Mouse (Mus musculus) urinary bladder, adult 2 months (tissue): ENCODE data around the gene Naaladl2. TPM values are rescaled to one million over a fixed set of nuclear protein-coding genes. Genes with fewer than 3 reads are reported as not detected.

Experiments
- DNase-seq: peaks from one replicate; pipeline ENCODE4 v3.0.0; 2022; ENCODE audit warnings: low spot score
- polyA plus RNA-seq: library from polyadenylated mRNA; depleted of rRNA; stranded (reverse); fragments of >200 nt; gene quantifications from 2 replicates; pipeline ENCODE4 v1.2.3, GENCODE M21; 2012

The Naaladl2 gene
- polyA plus RNA-seq, 1 experiment = 2.4 TPM

DNA sequence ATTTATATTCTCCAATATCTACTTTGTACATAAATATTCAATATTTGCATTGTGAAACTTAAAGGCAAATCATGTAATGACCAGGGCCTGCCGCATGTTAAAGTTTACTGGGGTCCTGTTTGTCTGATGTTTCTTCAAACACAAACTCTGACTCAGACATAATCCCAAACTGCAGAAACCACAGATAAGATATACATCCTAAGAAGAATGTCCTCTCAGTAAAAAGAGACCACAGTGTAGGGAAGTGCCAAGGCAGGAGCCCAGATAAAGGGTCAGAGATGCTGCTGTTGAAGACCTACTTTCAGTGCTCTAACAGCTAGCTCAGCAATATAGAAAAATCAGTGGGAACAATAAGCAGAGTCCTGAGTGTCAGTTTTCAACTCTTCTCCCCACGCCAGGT lies 201.9 kb downstream of the Naaladl2 start:
- DNase-seq = no peak

DNA sequence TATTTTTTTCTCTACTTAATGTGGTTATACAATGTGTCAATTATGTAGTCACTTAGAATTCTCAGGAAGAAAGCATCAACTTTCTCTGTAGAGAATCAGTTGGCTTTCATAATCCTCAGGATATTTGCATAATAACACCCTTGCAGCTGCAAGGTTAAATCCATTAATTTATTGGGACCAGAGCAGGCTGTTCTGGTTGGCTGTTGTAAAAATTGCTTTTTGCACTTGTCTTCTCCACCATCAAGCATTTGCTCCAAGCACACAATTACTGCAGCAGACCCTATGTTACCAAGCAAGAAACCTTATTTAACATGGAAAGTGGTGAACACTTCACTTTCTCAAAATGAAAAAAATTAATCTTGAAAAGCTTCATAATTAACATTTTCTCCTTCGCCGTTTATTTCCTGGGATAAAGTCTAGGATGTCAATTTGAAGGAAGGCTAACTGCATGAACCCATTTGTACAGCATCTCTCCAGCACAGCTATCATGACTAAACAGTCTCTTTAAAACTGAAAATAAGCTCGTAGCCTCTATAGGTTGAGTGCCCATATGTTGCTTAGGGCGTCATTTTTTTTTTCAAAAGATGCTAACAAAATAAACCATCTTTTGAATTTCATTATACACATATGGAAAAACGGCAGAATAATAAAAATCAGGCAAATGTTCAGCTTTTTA lies 205.4 kb downstream of the Naaladl2 start:
- DNase-seq = no peak

DNA sequence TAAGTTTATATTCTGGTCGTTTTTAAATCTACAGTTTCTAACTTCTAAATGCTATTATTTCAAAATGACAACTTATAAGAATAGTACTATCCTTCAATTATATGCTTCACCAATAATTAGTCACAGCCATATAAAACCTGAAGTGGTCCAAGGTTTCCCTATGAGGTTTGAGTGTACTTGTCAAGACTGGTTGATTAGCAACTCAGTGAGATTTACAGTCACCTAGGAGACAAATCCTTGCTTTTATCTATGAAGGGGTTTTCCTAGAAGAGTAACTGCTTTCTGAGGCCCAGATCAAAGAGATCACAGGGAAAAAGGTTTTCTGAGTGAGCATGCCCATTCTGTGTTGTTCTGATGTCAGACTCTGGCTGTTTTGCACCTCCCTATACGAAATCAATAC lies 222.2 kb downstream of the Naaladl2 start:
- no peak for DNase-seq

DNA sequence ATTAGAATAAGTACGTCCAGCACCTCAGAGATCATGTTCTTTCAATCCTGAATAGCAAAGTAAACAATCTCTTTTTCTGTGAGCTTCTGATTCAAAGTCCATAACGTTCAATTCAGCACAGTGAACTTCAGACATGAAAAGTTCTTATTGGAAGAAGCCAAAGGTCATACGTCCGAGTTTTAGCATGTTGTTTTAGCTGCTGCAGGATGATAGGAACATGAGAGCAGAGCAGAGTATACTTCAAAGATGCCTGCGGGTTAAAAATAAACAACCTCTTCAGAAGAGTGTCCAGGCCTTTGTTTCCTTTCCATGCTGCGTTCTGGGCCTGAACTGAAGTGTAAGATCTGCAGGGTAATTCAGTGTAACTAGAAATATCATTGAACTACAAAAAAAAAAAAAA lies 222.7 kb downstream of the Naaladl2 start:
- no peak for DNase-seq

DNA sequence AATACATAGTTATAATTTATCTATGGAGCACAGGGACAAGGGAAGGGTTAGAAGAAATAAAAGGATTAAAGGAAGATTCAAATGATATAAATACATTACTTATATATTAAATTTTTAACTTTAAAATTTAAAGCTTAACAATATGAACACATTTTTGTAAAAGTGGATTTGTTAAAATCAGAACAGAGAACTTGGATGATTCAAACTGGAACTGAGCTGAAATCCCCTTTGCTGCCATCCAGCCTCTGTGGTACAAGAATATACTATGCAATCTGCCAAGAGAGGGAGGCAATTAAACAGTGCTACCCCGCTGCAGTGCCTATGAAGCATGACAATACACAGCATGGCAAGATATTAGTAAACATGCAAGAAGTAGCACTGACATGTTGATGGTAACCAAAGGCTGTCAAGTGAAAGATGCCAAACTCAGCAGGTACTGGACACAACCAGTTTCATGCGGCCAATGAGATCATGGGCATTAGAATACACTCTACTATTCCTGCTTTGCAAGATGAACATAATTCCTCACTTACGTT lies 238.6 kb downstream of the Naaladl2 start:
- no peak for DNase-seq

DNA sequence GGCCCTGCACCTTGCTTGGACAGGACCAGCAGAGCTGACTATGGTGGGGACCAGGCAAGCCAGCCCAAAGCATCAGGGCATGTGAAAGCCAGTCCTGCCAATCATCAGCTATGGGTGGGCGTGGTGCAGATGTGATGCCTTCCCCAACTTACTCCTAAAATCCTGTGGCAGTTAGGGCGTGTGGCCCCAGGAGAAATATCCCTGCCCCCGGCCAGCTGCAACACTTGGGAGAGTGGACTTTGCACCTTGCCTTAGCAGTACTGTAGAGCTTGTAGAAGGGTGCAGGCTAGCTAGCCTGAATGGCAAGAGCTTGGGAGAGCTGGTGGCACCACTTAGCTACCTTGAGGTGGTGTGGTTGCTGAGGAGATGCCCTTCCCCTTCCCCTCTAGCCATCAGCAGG lies 255.3 kb downstream of the Naaladl2 start:
- no peak for DNase-seq

DNA sequence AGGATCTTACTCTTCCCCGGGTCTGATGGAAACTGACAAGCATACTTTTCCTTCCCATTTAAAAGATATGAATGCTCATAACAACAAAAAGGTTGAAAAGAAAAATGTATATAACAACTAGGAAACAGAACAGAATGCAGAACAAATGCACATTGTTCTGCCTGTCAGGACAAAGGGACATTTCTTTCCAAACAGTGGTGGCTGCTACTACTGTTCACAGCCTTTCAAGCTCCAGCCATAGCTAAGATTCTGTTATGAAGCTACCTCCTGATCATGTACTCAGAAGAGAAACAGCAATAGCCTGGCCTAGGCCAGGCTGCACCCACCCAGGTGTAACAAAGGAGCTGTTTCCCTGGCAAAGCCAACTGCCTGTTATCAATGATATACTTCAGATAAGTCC lies 271.8 kb downstream of the Naaladl2 start:
- no peak for DNase-seq

DNA sequence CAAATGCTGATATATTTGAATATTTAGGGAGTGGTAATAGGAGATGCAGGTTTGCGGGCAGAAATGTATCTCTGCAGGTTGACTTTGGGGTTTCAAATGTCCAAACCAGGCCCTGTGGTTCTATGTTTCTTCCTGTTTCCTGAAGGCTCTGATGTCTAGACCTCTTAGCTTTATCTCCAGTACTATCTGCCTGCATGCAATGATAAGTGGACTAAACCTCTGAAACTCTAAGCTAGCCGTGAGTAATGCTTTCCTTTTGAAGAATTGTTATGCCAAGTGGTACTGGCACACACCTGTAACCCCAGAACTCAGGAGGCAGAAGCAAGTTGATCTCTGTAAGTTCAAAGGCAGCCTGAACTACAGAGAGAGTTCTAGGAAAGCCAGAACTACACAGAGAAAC lies 291.1 kb downstream of the Naaladl2 start:
- no peak for DNase-seq

DNA sequence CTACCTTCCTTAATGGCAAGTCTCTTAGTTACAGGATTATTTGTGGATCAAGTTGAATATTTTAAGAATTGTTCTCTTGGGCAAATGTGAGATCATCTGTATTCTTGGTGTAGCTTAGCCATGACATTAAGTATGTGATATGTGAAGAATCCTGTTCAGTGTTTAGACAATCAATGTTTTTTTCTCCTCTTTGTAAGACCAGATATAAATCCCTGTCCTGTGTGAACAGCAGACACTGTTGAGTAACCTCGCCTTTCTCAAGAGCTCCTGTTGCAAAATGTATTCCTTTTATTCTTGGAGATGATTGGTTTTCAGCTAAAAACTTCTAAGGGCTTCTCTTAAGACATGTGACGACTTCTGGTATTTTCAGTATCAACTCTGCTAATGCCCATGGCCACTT lies 347.3 kb downstream of the Naaladl2 start:
- DNase-seq = no peak

DNA sequence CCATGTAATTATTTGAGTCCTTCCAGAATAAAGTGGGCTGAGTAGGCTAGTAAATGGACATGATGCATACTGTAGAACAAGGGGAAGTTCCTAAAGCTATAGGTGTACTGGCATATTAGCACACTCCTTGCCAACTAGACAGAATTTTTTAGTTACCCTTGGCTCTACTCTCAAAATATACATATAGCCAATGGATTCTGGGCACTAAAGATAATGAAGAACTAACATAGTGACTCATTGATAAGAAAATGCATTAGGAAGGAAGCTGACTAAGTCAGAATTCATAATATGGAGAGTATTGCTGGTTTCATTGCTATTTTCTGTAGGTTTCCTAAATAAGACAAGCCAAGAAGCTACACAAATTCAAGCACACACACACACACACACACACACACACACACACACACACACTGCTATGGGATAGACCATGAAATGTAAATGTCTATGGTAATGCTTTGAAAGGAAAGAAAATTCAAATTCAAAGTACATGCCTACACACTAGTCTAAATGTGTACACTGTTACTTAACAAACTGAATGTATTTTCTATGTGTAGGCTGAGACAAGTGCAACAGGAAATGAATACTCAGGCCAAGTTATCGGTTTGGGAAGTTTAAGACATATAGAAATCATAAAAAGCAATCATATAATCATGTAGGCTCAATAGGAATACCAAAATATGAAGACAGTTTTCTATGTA lies 356.5 kb downstream of the Naaladl2 start:
- no peak for DNase-seq

DNA sequence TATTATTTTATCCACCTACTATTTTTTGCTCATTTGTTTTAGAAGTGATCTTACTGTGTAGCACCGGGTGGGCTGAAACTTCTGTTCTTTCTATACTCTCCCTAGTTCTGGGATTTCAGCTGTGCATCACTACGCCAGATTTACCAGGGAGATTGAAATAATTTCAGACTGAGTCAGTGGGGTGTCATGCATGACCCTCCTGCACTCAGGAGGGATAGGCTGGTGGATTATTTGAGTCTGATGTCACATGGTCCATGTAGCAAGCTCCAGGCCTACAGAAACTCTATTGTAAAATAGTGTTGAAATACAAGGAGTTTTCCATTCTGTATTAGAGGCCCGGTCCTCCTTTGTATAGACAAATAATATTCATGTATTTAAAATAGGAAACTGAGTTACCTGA lies 360.0 kb downstream of the Naaladl2 start:
- DNase-seq = no peak

DNA sequence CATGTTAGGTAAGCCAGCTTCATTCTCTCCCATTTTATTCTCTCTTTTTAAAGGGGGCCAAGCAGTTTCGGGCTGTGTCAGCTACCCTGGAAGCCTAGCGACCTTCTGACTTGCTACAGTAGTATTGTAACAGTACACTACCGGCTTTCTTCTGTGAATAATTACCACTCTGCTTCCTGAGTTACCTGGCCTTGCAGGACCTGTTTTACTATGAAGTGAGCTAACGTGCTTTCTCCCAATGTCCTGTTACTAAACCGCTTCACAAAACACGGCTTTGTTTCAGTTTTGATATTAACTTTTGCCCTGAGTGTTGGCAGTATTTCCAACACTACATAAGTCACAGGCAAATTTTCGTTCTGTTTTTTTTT lies 360.6 kb downstream of the Naaladl2 start:
- no peak for DNase-seq

DNA sequence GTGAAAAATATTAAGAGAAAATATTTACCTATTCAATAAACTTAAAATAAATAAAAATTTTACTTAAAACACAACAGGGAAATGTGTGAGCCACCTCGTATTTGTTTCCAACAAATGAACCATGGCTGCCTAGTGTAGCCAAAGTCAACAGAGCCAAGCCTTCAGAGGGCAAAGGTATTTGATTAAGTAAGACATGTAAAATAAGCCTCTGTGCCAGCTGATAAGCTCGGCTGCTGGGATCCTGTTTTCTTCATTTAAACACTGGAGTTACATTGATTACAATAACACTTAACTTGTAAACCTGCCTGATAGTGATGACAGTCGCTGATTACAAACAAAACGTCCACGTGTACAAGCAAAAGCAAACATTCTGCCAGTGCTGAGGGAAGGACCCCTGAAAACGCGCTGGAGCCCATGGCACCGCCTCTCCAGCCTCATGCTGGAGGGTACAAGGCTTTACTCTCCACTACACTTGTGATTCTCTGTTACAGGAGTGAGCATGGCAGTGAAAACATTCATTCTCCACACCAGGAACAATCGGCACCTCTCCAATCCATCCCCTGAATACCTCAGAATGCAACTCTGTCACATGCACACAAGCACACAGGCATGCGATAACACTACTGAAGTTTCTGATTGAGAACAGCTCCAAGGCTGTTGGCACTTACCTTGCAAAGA lies 361.1 kb downstream of the Naaladl2 start:
- DNase-seq = no peak

DNA sequence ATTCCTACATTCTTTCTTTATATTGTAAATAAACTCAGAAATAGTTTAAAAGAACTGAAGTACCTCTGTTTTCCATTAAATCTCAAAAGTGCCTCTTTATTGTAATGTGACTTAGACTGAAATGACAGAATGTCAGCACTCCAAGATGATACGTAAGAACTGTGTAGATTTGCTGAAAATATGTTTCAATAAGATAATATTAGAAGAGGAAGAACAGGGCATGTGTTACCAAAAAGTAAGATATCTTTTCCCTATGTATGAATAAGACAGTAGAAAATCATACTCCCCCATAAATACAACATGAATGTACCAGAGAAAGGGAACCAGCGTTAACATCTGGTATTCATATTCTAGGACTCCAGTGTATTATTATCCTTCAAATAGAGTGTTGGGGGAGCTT lies 362.4 kb downstream of the Naaladl2 start:
- no peak for DNase-seq

DNA sequence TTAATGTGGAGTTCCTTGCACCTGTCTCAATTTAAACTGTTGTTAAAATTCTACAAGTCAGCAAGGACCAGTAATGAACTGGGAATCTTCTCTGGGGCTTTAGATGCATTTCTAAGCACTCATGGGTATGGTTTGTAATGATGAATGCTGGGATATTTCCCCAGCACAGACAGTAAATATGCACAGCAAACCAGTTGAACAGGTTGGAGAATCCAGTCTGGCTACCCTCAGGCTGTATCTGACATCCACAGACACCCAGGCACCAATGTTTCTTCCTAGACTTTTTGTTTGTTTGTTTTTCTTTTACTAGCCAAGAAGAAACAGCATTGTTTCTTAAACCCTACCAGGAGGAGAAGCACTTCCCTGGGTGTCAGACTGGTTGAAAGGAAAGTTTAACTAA lies 365.6 kb downstream of the Naaladl2 start:
- no peak for DNase-seq

DNA sequence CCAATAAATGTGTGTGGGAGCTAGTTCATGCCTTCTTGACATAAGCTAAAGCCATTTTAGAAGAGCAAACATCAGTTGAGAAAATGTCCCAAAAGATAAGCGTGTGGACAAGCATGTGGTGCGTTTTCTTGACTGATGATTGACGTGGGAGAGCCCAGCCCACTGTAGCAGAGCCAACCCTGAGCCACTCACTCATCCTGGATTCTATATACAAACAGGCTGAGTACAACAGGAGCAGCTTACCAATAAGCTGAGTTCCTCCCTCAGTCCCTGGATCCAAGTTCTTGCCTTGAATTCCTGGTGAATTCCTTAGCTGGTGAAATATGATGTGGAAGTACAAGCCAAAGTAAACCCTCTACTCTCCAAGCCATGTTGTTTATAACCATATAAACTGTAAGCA lies 395.0 kb downstream of the Naaladl2 start:
- DNase-seq = no peak

DNA sequence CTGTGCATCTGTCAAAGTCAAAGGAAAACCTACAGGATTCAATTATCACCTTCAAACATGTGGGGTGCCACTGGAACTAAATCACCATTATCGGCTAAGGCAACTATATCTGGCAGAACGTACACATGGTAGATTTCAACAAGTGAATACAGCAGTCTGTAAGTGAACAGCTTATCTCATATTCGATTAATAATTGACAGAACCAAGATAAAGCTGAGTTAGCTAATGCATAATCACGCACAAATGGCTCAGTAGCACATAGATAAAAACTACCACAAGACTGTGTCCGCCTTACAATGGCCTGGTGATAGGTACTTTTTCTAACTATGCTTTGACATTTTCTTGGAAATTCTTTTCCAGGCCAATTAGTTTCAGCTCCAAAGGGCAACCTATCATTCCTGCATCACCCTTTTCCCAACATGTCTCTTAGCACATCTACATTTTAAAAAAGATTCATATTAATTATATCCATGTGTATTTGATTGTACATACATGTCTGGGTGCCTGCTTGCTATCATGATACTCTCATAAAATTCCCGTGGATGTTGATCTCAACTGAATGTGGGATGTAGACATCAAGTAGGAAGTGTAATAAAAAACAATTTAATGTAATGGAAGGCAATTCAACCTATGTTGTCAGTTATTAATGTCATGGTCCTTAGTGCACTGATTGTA lies 396.7 kb downstream of the Naaladl2 start:
- no peak for DNase-seq

DNA sequence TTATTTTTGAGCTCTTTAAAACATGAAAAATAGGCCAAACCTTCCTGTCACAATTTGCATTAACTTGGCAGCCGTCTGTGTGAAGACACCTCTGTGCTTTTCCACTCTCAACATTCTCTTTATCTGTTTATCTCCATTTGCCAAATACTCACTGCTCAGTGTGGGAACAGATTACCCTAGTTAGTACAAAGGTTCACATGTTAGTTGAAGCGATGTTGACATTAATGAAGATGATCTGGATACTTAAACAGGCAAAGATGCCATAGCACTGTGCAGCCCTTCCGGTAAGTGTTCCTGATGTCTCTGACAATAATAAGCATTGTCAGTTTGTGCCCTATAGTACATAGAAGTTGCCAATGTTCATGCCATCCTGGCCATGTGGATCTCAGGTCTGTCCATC lies 400.1 kb downstream of the Naaladl2 start:
- DNase-seq = no peak

DNA sequence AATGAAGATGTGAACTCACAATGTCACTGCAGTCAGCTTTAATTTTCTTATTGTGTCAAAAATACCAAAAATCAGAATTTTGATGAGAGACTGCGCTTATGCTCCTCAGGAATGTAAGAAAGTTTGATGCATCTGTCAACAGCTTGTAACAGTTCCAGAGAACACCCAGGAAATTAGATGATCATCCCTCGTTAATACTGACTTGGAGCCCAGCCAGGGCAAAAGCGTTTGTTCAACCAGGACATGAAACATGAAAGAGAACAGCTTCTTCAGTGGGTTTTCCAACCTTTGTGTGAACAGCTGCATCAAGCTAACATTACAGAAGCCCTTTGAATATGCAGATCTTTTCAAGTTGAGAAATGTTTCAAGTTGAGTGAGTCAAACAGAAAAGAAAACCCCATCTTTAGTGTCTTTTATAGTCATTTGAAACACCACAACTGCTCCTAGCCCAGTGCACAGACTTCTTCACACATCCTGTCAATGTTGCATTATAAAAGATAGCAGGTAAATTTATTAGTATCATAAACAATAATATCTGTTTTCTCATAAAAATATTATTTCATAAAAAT lies 424.8 kb downstream of the Naaladl2 start:
- DNase-seq = no peak

DNA sequence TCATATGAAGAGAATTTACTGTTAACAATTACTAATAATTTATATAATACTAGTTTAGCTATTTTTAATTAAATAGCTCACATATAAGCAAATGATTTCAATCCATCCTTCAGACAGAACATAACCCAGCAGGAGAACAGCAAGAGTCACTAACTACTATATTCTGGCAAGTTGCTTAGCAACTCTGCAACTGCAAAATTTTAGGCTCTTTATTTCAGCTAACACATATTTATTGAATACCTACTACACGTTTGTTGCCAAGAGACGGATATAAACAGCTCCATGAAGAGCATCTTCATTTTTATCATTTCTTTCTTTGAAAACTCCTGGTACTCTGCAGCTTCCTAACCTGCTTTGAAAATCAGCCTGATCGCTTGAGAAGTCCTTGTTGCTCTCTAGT lies 429.3 kb downstream of the Naaladl2 start:
- DNase-seq = no peak

DNA sequence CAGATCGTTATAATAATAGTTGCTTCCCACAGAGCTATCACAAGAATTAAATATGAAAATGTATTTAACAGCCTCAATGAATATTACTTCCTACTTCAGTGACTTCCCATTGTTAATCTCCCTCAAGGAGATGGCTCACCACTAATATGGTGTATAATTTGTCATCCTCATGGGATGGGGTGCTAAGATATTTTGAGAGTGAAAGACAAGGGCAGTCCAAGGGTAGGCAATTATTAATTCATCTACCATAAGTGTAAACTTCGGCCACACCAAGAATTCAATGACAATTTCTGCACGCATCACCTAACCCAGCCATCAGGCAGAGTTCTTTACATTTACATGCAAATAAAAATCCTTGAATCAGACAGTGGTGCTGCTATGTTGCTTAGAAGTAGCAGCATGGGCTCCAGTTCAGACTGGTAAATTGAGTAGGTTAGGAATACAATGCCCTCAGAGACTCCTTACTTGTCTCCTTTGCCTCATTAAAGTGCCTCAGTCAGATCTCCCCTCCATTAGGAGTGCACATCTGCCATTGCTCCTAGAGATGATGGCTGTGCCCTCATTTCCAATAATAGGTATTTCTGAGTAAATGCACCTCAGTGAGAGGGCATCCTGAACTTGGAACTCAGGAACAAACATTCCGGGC lies 438.2 kb downstream of the Naaladl2 start:
- no peak for DNase-seq
